ENCODE assay signal across 16 mouse cellular contexts in the genomic region with DNA sequence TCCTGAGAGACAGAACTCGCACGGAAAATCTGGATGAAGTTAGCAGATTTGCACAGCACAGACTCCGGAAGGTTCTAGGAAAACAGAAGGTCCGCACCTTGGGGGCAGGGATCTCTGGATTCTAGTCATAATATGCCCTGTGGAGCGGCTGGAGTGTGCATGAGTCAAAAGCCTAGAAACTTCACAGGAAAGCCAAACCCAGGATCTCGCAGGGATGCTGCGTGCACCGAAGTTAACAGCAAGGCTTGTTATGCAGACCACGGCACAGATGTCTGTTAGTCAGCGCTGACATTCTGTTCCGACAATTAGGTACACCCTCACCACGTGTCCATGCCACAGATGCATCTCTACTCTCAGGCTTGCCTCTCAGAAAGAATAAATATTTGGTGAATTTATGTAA.
DNase-seq lines count a peak whose midpoint lies in the region; ATAC-seq and TF ChIP-seq lines count a peak whose summit lies in the region.
"Had no signal": no experiment of that assay in that cellular context is flagged by ENCODE, and none has a peak within 500 bp of the region (broad histone marks: within the 10 kb centered on the region; RNA-seq: fewer than 3 reads in every experiment).

No protein-coding gene starts in this region.

- WGBS in heart, embryonic 12.5 days, result 85% methylated on average over 12 of the region's 12 CpGs
- WGBS in lung, adult 2 months, result 85% methylated on average over 12 of the region's 12 CpGs

- peak; percentile 14 for DNase-seq in heart, adult 11 months
- peak; percentile 81 for DNase-seq in cerebellum, adult 11-12 months
- peak; percentile 54 to 77 for DNase-seq in cerebellum, postnatal 10 days
- DNase-seq in layer of hippocampus, adult 8-10 months (ENCODE audit: low spot score in 2 of 2), result peak; percentile 52 to 71
- DNase-seq in urinary bladder, postnatal 4 days (ENCODE audit: low spot score in 2 of 2), result no peak
- no peak for DNase-seq in lung, adult 2 months
- DNase-seq in lung, adult 18-20 months, result no peak
- DNase-seq: gastrocnemius, postnatal 36 days; kidney, adult 8-10 months; thymus, postnatal 36 days had no signal

- no peak for TF ChIP-seq CTCF in lung, adult 2 months (IDR thresholded peaks at IDR 0.05; ENCODE audit: insufficient read depth, low read length)

- H3K4me3 ChIP-seq in heart, embryonic 12.5 days, result no peak overlapping the region
- no peak overlapping the region for H3K4me3 ChIP-seq in lung, adult 2 months (replicated peaks; ENCODE audit: extremely low read depth, low read depth, low read length)
- H3K4me3 ChIP-seq: erythroblast, embryonic 14.5 days; stomach, embryonic 15.5 days had no signal

- TF ChIP-seq POLR2A in lung, adult 2 months (IDR thresholded peaks at IDR 0.05; ENCODE audit: borderline replicate concordance, extremely low read depth, low read depth, low read length), result no peak

- H3K4me1 ChIP-seq in heart, embryonic 12.5 days (replicated peaks), result no peaks in the 10 kb centered on the region
- H3K4me1 ChIP-seq in lung, adult 2 months (ENCODE audit: control insufficient read depth, insufficient read depth, low read length), result no peaks in the 10 kb centered on the region
- H3K4me1 ChIP-seq: stomach, embryonic 15.5 days had no signal

- no peak overlapping the region for H3K27ac ChIP-seq in heart, embryonic 12.5 days (ENCODE audit: poor library complexity, severe bottlenecking)
- H3K27ac ChIP-seq: stomach, embryonic 15.5 days had no signal

- no peaks in the 10 kb centered on the region for H3K27me3 ChIP-seq in heart, embryonic 12.5 days (replicated peaks)
- H3K27me3 ChIP-seq: CH12.LX; stomach, embryonic 15.5 days had no signal

- H3K4me2 ChIP-seq in heart, embryonic 12.5 days, result no peak overlapping the region
- H3K4me2 ChIP-seq: stomach, embryonic 15.5 days had no signal

- no peaks in the 10 kb centered on the region for H3K36me3 ChIP-seq in heart, embryonic 12.5 days
- H3K36me3 ChIP-seq: stomach, embryonic 15.5 days had no signal

- no peak overlapping the region for H3K9ac ChIP-seq in heart, embryonic 12.5 days
- H3K9ac ChIP-seq: stomach, embryonic 15.5 days had no signal

- ATAC-seq in heart, embryonic 12.5 days (ENCODE audit: insufficient number of reproducible peaks, low FRiP score), result no peak
- ATAC-seq: hindbrain, embryonic 16.5 days; lung, postnatal 0 days had no signal

- no peaks in the 10 kb centered on the region for H3K9me3 ChIP-seq in heart, embryonic 12.5 days (replicated peaks)
- H3K9me3 ChIP-seq: stomach, embryonic 15.5 days had no signal

Comparison
In these comparisons a context has a peak if more than half of its experiments do, and no peak if none do; other contexts are left out.
1. DNase-seq: peak in heart, adult 11 months (single experiment), cerebellum, adult 11-12 months (single experiment), cerebellum, postnatal 10 days (2 of 2) and layer of hippocampus, adult 8-10 months (2 of 2); none in urinary bladder, postnatal 4 days (0 of 2), lung, adult 2 months (single experiment) and lung, adult 18-20 months (0 of 2).